Mouse (Mus musculus) embryonic facial prominence, embryonic 13.5 days (tissue): ENCODE data around the gene Olfr286. TPM values are rescaled to one million over a fixed set of nuclear protein-coding genes. Genes with fewer than 3 reads are reported as not detected.

Experiments used
- ATAC-seq: fragments of 200-750 bp; cut with Nextera tagmentation; 2 replicates; pipeline ENCODE4 v1.8.0; 2017; ENCODE audit warnings: low read depth; ENCODE audit not compliant: insufficient number of reproducible peaks, insufficient read depth, low FRiP score, low TSS enrichment
- H3K27ac ChIP-seq: fragments of 300-500 bp; sonication (generic); 2 replicates; pipeline ENCODE4 v1.5.1; 2015; ENCODE audit warnings: moderate library complexity, mild to moderate bottlenecking, inconsistent platforms
- H3K27me3 ChIP-seq: fragments of 300-500 bp; sonication (generic); 2 replicates; pipeline ENCODE4 v1.6.1; 2015; ENCODE audit warnings: mild to moderate bottlenecking, inconsistent platforms
- H3K36me3 ChIP-seq: fragments of 300-500 bp; sonication (generic); 2 replicates; pipeline ENCODE4 v1.6.1; 2015; ENCODE audit warnings: mild to moderate bottlenecking, inconsistent platforms
- H3K4me1 ChIP-seq: fragments of 300-500 bp; sonication (generic); 2 replicates; pipeline ENCODE4 v1.6.1; 2015; ENCODE audit warnings: inconsistent platforms
- H3K4me2 ChIP-seq: fragments of 300-500 bp; sonication (generic); 2 replicates; pipeline ENCODE4 v1.6.1; 2015; ENCODE audit warnings: moderate library complexity, mild to moderate bottlenecking, inconsistent platforms
- H3K4me3 ChIP-seq: fragments of 300-500 bp; sonication (generic); 2 replicates; pipeline ENCODE4 v1.5.1; 2015; ENCODE audit warnings: mild to moderate bottlenecking, inconsistent platforms
- H3K9ac ChIP-seq: fragments of 300-500 bp; sonication (generic); 2 replicates; pipeline ENCODE4 v1.6.1; 2015; ENCODE audit warnings: mild to moderate bottlenecking, inconsistent platforms
- H3K9me3 ChIP-seq: fragments of 300-500 bp; sonication (generic); 2 replicates; pipeline ENCODE4 v1.6.1; 2016; ENCODE audit warnings: inconsistent platforms
- WGBS: fragments of 180-500 bp; shearing (Covaris S2); methylation state at CpG from one replicate; pipeline ENCODE4 v1.1.7; 2015; ENCODE audit warnings: mixed read lengths; 5-methylcytosine and 5-hydroxymethylcytosine counted together
- polyA plus RNA-seq: library from polyadenylated mRNA; unstranded; fragments of >200 nt; fragmentation: Nextera tagmentation; extraction: Ambion mirVana; gene quantifications from 2 replicates; pipeline ENCODE4 v1.2.1, GENCODE M21; 2015

Gene Olfr286
- polyA plus RNA-seq, 1 experiment from 2014 or later = not detected

DNA sequence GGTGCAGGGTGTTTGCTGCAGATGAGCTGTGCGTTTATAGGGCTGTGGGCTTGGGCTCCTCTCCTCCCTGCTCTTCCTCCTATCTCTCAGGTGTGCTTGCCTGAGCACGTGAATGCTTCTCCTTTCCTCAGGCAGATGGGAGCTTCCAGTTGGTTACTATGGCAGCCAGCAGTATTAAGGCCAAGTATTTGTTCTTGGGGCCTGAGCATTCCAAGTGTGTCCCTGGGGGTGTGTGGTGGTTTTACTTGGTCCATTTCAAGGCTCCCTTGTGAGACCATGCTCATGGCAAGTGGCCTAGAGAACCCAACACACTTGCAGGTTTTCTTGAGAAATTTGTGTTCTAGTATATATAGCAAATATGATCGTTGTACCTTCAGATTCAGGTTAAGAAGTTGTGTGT, 38.8 kb downstream of the Olfr286 start, which contains the start of gene Olfr288:
Olfr288 (minus strand) TSS at position 101 of the 400 bp plus-strand sequence.
- Histone ChIP-seq H3K4me2 (no peak within 1 kb of the TSS), H3K36me3 (no peaks in the 10 kb centered on the region), H3K27me3 (peaks cover 3% of the 10 kb centered on the region; the same call in 1 of the 2 replicates), H3K4me1 (no peaks in the 10 kb centered on the region), H3K4me3 (no peak within 1 kb of the TSS), H3K27ac (no peak within 1 kb of the TSS), H3K9me3 (no peaks in the 10 kb centered on the region), H3K9ac (no peak within 1 kb of the TSS)
- ATAC-seq = no peak
- 63% methylated on average over 3 of the region's 3 CpGs for WGBS

DNA sequence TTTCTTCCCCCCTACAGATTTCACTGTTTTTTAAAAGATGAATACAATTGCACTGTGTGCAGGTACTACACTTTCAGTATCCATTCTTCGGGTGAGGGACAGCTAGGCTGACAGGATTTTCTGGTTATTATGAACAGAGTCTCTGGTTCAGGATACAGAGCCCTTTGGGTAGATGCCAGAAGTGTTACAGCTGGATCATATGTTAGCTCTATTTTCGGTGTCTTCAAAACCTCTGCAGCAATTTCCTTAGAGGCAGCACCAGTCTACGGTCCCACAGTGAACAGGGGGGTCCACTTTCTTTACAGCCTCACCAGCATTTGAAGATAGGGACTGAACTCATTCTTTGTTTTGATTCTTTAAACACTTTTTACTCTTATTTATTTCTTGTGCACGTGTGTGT, 49.8 kb downstream of the Olfr286 start:
- Histone ChIP-seq H3K4me1 (peaks cover 7% of the 10 kb centered on the region; the same call in 1 of the 2 replicates), H3K27ac (no peak overlapping the region), H3K4me3 (no peak overlapping the region), H3K9ac (no peak overlapping the region), H3K36me3 (no peaks in the 10 kb centered on the region), H3K4me2 (no peak overlapping the region), H3K27me3 (0 out of 2 replicates have a peak, but pooled peaks cover 2% of the 10 kb centered on the region), H3K9me3 (no peaks in the 10 kb centered on the region)
- ATAC-seq = no peak
- 49% methylated on average over 4 of the region's 4 CpGs for WGBS

DNA sequence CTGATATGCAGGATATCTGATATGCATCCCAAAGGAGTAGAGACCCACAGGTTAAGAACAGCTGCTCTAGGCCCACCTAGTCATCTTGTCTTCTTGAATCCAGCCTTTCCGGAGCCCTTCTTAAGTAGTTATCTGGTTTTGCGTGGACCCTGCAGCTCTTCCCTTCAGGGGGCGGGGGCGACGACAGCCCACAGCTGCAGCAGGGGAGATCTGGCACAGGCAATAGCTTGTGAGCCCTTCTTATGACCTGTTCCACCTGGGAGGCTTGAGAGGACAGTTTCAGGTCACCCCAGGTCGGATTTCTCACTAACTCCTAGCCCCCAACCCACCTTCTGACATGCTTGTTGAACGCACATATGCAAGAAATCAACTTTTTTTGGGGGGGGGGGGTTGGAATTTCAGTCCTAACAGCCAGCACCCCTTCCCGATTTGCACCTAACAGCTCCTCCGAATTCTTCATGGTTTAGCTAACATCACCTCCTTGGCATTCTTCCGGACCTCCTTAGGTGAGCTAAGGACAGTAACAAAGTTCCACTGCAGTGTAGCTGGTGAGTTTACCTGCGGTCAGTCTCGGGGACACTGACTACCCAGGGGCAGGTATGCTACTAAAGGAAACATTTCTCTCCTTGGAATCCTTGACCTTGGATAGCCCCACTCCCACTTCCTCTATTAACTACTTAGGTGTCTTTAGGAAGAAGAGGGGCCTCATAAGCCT, 52.2 kb downstream of the Olfr286 start:
- Histone ChIP-seq H3K4me3 (no peak overlapping the region), H3K27me3 (peaks cover 10% of the 10 kb centered on the region)

DNA sequence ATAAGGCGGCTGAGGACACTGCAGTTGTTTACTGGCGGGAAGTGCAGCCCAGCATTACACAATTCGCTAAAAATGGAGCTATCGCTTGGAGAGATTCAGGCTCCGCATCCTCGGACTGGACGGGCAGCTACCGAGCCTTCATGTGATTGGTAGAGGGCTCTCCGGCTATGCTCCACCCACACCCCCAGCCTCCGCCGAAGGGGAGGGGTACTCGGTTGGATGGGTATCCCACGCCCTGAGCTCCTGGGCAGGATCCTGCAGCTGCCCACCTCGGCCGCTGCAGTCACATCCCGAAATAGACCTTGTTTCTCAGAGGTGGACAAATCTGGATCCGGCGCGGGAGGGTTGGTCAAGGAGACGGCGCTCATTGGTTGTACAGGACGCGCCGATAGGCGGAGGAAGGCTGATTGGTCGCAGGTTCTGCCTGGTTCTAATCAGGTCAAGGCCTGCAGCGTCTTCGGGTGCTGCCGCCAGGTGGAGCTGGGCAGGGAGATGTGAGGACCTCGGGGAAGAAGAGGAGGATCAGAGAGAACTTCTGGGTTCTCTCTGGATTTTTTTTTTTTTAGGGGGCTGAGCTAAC, 53.0 kb downstream of the Olfr286 start:
- H3K9me3 ChIP-seq = no peaks in the 10 kb centered on the region
- H3K27me3 ChIP-seq = peaks cover 15% of the 10 kb centered on the region
- peaks cover 7% of the 10 kb centered on the region; the same call in 1 of the 2 replicates for H3K4me1 ChIP-seq
- under 1% methylated on average over 30 of the region's 30 CpGs for WGBS
- H3K4me3 ChIP-seq = peak overlapping the region; percentile 47
- H3K36me3 ChIP-seq = no peaks in the 10 kb centered on the region
- H3K4me2 ChIP-seq = peak overlapping the region; percentile 70
- no peak overlapping the region for H3K27ac ChIP-seq
- peak; percentile 93 for ATAC-seq
- H3K9ac ChIP-seq = peak overlapping the region; percentile 60

More for the DNA sequence above, 52.2 kb downstream of the Olfr286 start:
- H3K4me2 ChIP-seq = peak overlapping the region; percentile 70
- H3K36me3 ChIP-seq = no peaks in the 10 kb centered on the region
- H3K9ac ChIP-seq = no peak overlapping the region
- H3K27ac ChIP-seq = no peak overlapping the region
- peaks cover 7% of the 10 kb centered on the region; the same call in 1 of the 2 replicates for H3K4me1 ChIP-seq
- H3K9me3 ChIP-seq = no peaks in the 10 kb centered on the region
- 67% methylated on average over 12 of the region's 12 CpGs for WGBS
- no peak for ATAC-seq

DNA sequence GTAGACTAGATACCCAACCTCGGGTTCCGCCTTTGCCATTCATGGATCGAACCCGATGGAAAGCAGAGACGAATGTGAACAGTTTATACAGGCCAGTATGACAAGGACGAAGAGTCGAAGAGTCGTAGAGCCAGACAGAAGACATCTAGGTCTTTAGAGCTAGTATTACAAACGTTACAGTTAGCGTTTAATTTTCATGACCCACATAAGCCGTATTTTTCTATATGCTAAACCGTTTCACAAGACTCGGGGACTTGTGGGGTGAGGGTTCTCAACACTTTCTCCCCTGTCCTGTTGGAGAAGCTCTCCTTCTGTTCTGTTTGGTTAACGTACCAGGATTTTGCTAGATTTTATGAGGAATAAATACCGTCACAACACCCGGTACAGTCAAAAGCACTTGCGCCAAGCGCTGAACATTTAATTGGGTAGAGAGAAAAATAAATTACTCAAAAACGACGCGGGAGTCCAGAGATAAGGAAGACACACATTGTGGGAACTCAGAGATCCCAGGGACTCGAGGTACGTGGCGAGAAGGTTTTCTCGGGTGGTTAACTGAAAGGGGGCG, 53.6 kb downstream of the Olfr286 start:
- peak overlapping the region; percentile 70 for H3K4me2 ChIP-seq
- H3K36me3 ChIP-seq = no peaks in the 10 kb centered on the region
- H3K4me1 ChIP-seq = peaks cover 7% of the 10 kb centered on the region; the same call in 1 of the 2 replicates
- H3K9me3 ChIP-seq = no peaks in the 10 kb centered on the region
- peaks cover 21% of the 10 kb centered on the region for H3K27me3 ChIP-seq
- H3K27ac ChIP-seq = no peak overlapping the region
- ATAC-seq = no peak
- H3K9ac ChIP-seq = peak overlapping the region; percentile 60
- H3K4me3 ChIP-seq = peak overlapping the region; percentile 47
- whole genome bisulfite sequencing = 5% methylated on average over 26 of the region's 26 CpGs

DNA sequence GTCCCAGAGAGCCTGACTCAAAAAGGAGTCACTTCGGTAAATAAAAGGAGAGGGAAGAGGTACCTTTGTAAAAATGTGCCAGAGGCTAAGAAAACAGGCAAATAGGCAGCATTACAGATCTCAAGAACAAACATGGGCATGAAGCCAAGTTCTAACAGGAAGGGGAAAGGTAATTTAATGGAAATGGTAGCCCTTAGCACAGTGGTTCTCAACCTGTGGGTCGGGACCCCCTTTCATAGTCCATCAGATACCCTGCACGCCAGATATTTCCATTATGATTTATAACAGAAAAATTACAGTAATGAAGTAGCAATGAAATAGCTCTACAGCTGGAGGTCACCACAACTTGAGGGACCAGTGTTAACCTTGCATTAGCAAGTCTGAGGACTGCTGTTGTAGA, 56.9 kb downstream of the Olfr286 start:
- WGBS = 67% methylated on average over 3 of the region's 3 CpGs
- Histone ChIP-seq H3K4me2 (no peak overlapping the region), H3K9me3 (no peaks in the 10 kb centered on the region), H3K27me3 (peaks cover 46% of the 10 kb centered on the region), H3K4me1 (peaks cover 7% of the 10 kb centered on the region; the same call in 1 of the 2 replicates), H3K27ac (no peak overlapping the region), H3K9ac (no peak overlapping the region), H3K4me3 (no peak overlapping the region), H3K36me3 (no peaks in the 10 kb centered on the region)
- no peak for ATAC-seq

Other genes starting within 250 kb of the Olfr286 start
- 306 and 385 TPM in 2 replicates for gene Col2a1, start 229.8 kb downstream of the Olfr286 start, polyA plus RNA-seq
- gene Pfkm, start 141.9 kb downstream of the Olfr286 start, polyA plus RNA-seq = 43.0 and 47.0 TPM in 2 replicates
- gene Senp1, start 140.7 kb downstream of the Olfr286 start, polyA plus RNA-seq = 36.5 and 42.1 TPM in 2 replicates
- gene Asb8, start 68.8 kb downstream of the Olfr286 start, polyA plus RNA-seq = 49.2 and 55.3 TPM in 2 replicates
- 1.1 and 1.9 TPM in 2 replicates for gene Ccdc184, start 67.3 kb downstream of the Olfr286 start, polyA plus RNA-seq
- not detected in 2 replicates for gene Olfr288, start 38.9 kb downstream of the Olfr286 start, polyA plus RNA-seq
- gene Gm44579, start 13.5 kb downstream of the Olfr286 start, polyA plus RNA-seq = not detected in 2 replicates
- gene Olfr287, start 13.4 kb downstream of the Olfr286 start, polyA plus RNA-seq = not detected in 2 replicates
- gene H1fnt, start 22.8 kb upstream of the Olfr286 start, polyA plus RNA-seq = not detected in 2 replicates
- 0.90 and 1.4 TPM in 2 replicates for gene Zfp641, start 61.7 kb upstream of the Olfr286 start, polyA plus RNA-seq
- gene Olfr285, start 82.9 kb upstream of the Olfr286 start, polyA plus RNA-seq = not detected in 2 replicates
- 0.22 and 0.59 TPM in 2 replicates for gene Olfr284, start 106.5 kb upstream of the Olfr286 start, polyA plus RNA-seq
- gene Olfr283, start 146.5 kb upstream of the Olfr286 start, polyA plus RNA-seq = not detected in 2 replicates
- not detected in 2 replicates for gene Olfr282, start 196.8 kb upstream of the Olfr286 start, polyA plus RNA-seq
- gene Olfr281, start 218.1 kb upstream of the Olfr286 start, polyA plus RNA-seq = 0.22 TPM in 1 of 2 replicates, not detected in the other
- not detected in 2 replicates for gene OR5BS1P, start 235.4 kb upstream of the Olfr286 start, polyA plus RNA-seq
- gene Lalba, start 248.3 kb upstream of the Olfr286 start, polyA plus RNA-seq = not detected in 2 replicates